Mouse (Mus musculus) cortical plate, adult 2 months (tissue): ENCODE results near the gene Kmt5a. TPM values are rescaled to one million over a fixed set of nuclear protein-coding genes. Genes with fewer than 3 reads are reported as not detected.
A peak's percentile ranks its signal among the peaks of the same experiment; 100 is the strongest.

Source experiments
- H3K27ac ChIP-seq: fragments of 200-500 bp; 2 replicates; pipeline ENCODE4 v1.5.1; 2012; ENCODE audit warnings: low read length, control low read depth, inconsistent platforms; ENCODE audit not compliant: insufficient read depth
- H3K4me1 ChIP-seq: fragments of 200-500 bp; 2 replicates; pipeline ENCODE4 v1.6.1; 2011; ENCODE audit warnings: low read length; ENCODE audit not compliant: control insufficient read depth, insufficient read depth
- H3K4me3 ChIP-seq: fragments of 200-500 bp; 2 replicates; pipeline ENCODE4 v1.5.1; 2011; ENCODE audit warnings: mild to moderate bottlenecking, low read length, control low read depth; ENCODE audit not compliant: insufficient read depth
- CTCF ChIP-seq: fragments of 200-500 bp; IDR thresholded peaks from 2 replicates; pipeline ENCODE4 v1.5.1; 2011; ENCODE audit warnings: mild to moderate bottlenecking, control low read depth, low read length; ENCODE audit not compliant: insufficient read depth; ENCODE audit errors: extremely low read depth
- POLR2A ChIP-seq: fragments of 200-500 bp; IDR thresholded peaks from 2 replicates; pipeline ENCODE4 v1.6.1; 2011; ENCODE audit warnings: mild to moderate bottlenecking, low read length, control low read depth; ENCODE audit not compliant: insufficient read depth; ENCODE audit errors: extremely low read depth
- polyA plus RNA-seq: library from polyadenylated mRNA; depleted of rRNA; stranded (reverse); fragments of >200 nt; gene quantifications from 2 replicates; pipeline ENCODE4 v1.2.3, GENCODE M21; 2012; rRNA removed

Kmt5a gene
- polyA plus RNA-seq: 51.9 and 54.9 TPM in 2 replicates

DNA sequence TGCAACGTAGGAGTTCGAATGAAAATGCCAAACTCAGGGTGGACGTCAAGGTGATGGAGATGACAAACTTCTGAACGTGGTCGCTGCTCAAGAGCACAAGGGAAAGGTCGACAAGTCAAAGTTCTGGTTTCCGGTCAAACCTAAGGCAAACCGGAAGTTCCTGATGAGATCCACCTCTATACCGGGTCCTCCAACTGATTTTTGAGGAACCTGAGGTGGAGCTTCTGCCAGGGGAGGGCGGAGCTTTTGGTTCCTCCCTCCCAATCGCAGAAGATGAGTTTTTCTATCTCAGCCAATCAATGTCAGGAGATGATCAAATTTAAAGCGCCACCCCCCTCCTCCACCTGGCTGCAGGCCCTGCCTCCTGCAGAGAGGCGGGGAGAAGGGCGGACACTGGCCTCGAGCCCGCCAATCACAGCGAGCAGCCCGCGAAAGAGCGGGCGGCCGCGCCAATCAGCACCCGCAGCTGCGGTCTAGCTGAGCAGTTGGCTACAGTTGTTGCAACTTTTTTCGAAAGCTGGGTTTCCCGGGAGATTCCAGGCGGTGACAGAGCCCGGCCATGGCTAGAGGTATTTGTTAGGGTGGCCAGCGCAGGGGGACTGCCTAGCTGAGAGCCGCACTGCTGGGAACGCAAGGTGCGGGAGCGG lies at the start of gene Kmt5a:
TSS of gene Kmt5a (plus strand) at position 484 of the 647 bp plus-strand sequence.
- peak within 1 kb of the TSS; percentile 49 for H3K4me3 ChIP-seq
- H3K27ac ChIP-seq: 0 out of 2 replicates have a peak within 1 kb of the TSS, but pooled peaks have one; percentile 24
- H3K4me1 ChIP-seq: no peaks in the 10 kb centered on the region; the same call in 1 of the 2 replicates
- TF ChIP-seq CTCF (no peak), POLR2A (no peak)

DNA sequence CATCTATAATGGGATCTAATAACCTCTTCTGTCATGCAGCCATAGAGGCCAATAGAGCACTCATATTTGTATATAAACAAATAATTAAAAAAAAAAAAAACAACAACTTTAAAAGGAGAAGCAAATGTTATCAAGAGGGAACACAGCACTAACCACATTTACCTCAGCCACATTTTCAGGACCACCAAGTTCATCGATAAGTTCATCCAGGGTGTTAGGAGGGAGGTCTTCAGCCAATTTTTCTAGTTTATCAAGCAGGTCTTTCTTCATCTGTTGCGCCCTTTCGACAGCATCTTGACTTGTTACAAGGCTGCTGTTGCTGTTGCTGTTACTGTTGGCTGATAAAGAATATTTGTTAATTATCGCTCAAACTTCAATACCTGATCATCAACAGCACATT lies 47.3 kb upstream of the Kmt5a start:
- Histone ChIP-seq H3K4me3 (no peak overlapping the region), H3K27ac (no peak overlapping the region), H3K4me1 (no peaks in the 10 kb centered on the region)
- TF ChIP-seq POLR2A (no peak), CTCF (no peak)

DNA sequence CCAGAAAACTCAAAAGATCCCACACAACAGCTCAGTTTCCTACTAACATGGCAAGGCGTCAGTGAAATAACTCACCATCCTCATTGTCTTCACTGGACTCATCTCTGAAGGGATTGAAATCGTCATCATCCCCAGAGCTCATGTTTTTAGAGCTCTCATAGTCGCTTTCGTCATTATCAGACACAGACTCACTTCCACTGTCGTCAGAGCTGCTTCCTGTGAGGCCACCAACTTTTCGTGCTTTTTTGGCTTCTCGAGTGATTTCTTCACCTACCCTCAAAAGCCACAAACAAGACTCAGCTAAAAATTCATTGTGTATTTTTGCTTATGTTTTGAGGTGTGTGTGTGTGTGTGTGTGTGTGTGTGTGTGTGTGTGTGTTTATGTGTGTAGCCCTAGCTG lies 46.0 kb upstream of the Kmt5a start:
- no peak overlapping the region for H3K4me3 ChIP-seq
- H3K4me1 ChIP-seq: no peaks in the 10 kb centered on the region
- no peak overlapping the region for H3K27ac ChIP-seq
- TF ChIP-seq CTCF (no peak), POLR2A (no peak)

- no peak for TF ChIP-seq POLR2A
- no peak for TF ChIP-seq CTCF
- Histone ChIP-seq H3K4me1 (no peaks in the 10 kb centered on the region), H3K4me3 (no peak overlapping the region), H3K27ac (no peak overlapping the region)
Observed at GRCm38 (mm10) chr5:124410808-124411207, 28.9 kb upstream of the Kmt5a start.

DNA sequence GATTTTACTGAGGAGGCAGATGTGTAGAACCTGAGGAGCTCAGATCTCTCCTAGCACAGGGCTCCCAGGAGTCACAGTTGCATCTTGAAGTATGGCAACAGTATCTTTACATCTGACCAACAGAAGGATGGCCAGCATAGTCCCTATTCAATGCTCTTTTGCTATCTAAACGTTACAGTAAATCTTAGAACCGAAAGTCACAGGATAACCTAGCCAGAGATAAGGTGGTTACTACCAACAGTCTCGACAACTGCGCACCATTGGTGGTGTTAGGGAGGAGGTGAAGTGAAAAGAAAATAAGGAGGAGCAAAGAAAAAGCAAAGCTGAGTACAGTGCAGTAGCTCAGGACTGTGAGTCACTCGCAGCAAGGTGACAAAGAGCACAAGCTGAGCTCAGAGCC lies 27.6 kb upstream of the Kmt5a start:
- TF ChIP-seq CTCF (no peak), POLR2A (no peak)
- H3K27ac ChIP-seq: no peak overlapping the region
- H3K4me3 ChIP-seq: no peak overlapping the region
- H3K4me1 ChIP-seq: no peaks in the 10 kb centered on the region

DNA sequence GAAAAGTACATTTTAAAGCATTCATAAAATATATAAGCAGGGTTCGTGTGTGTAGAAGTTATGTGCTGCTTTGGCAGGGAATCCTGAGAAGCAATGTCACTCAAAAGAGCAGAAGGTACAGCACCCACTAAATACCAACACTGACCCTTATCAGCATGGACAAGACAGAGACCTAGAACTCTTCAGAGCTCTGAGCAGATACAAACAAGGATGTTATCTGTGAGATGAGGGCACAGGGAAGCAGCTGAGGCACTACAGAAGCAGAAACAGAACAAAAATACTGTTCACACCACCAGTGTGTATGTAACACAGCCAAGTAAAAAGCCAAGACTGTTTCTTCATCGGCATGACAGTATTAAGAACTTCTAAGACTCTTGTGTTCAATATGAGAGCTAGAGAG lies 20.8 kb upstream of the Kmt5a start:
- TF ChIP-seq POLR2A: no peak
- TF ChIP-seq CTCF: no peak

DNA sequence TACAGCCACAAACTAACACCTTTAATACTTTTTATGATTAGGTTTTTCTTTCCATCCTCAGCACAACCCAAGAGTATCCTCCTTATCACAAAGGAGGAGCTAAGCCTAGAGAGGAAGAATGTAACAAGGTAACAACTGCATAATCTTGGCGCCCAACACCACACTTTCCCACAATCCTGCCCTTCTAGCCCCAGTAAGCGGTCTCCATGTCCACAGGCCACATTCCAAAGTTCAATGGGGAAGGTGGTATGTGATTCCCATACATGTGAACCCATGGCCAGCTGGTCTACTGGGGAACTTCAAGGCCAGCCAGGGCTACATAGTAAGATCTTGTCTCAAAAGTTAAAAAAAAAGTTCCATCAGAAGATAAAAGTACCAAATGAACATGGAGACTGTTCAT lies 17.9 kb upstream of the Kmt5a start:
- H3K27ac ChIP-seq: no peak overlapping the region
- H3K4me3 ChIP-seq: no peak overlapping the region
- no peaks in the 10 kb centered on the region for H3K4me1 ChIP-seq
- TF ChIP-seq CTCF: no peak
- TF ChIP-seq POLR2A: no peak

More for the DNA sequence above, 20.8 kb upstream of the Kmt5a start:
- Histone ChIP-seq H3K27ac (no peak overlapping the region), H3K4me3 (no peak overlapping the region), H3K4me1 (no peaks in the 10 kb centered on the region)

GRCm38 (mm10) chr5:124424200-124424722 lies 15.5 kb upstream of the Kmt5a start:
- H3K27ac ChIP-seq: no peak overlapping the region
- peak overlapping the region; percentile 99 for H3K4me3 ChIP-seq
- H3K4me1 ChIP-seq: no peaks in the 10 kb centered on the region
- no peak for TF ChIP-seq CTCF
- no peak for TF ChIP-seq POLR2A

- Histone ChIP-seq H3K27ac (peak overlapping the region; percentile 98), H3K4me1 (no peaks in the 10 kb centered on the region)
- TF ChIP-seq CTCF: no peak
- no peak for TF ChIP-seq POLR2A
Observed at GRCm38 (mm10) chr5:124424723-124425411, 14.9 kb upstream of the Kmt5a start.

More at GRCm38 (mm10) chr5:124424723-124425411, 14.9 kb upstream of the Kmt5a start:
- H3K4me3 ChIP-seq: peak overlapping the region; percentile 99
